Mouse (Mus musculus): ENCODE results near the gene Synpo2l.

- TF ChIP-seq CTCF (IDR thresholded peaks at IDR 0.05; ENCODE audit: extremely low read depth, insufficient read depth, insufficient read length, insufficient replicate concordance) = no peak
- TF ChIP-seq POLR2A (IDR thresholded peaks at IDR 0.05; ENCODE audit: low read depth, low read length) = peak; percentile 65
Measured at GRCm38 (mm10) chr14:20707201-20708190, 39.3 kb upstream of the Synpo2l start, which contains the start of gene Zswim8.

Measured in spleen, adult 2 months (tissue).